Mouse (Mus musculus) Patski (cell line): ENCODE measurements at regions not wholly inside any gene's neighbourhood (a gene's known extent, or its start where the extent isn't known, plus 50 kb on each side); places are given as distances from the start of the nearest gene placed in this dataset.

Source experiments
- ATAC-seq: fragments of 100-300 bp; one replicate; pipeline ENCODE4 v1.8.0; 2021
- CTCF ChIA-PET: fragments of 350-600 bp; sonication (Branson Sonifier 250); formaldehyde crosslinking; loops from one replicate; lab custom pipeline; 2022; ENCODE audit warnings: inconsistent platforms; lab: Charles Lee
- POLR2A ChIA-PET: fragments of 350-600 bp; sonication (Branson Sonifier 250); formaldehyde crosslinking; loops from one replicate; lab custom pipeline; 2022; ENCODE audit warnings: antibody characterized with exemption, inconsistent platforms; lab: Charles Lee
- DNase-seq: peaks from one replicate; pipeline ENCODE4 v3.0.0-alpha.2; 2011; ENCODE audit warnings: low read depth, low spot score
- H3K27me3 ChIP-seq: fragments of 371-371 bp; one replicate; pipeline ENCODE4 v1.5.1; 2021
- CTCF ChIP-seq: fragments of 100-300 bp; IDR thresholded peaks from one replicate; pipeline ENCODE4 v1.5.1; 2021
- in situ Hi-C: fragments of 300-500 bp; cut with MboI; formaldehyde crosslinking; loops from 3 replicates; pipeline ENCODE4 v1.11.1; 2018; ENCODE audit warnings: low pct_unique_long_range_greater_than_20kb, mixed read lengths

DNA sequence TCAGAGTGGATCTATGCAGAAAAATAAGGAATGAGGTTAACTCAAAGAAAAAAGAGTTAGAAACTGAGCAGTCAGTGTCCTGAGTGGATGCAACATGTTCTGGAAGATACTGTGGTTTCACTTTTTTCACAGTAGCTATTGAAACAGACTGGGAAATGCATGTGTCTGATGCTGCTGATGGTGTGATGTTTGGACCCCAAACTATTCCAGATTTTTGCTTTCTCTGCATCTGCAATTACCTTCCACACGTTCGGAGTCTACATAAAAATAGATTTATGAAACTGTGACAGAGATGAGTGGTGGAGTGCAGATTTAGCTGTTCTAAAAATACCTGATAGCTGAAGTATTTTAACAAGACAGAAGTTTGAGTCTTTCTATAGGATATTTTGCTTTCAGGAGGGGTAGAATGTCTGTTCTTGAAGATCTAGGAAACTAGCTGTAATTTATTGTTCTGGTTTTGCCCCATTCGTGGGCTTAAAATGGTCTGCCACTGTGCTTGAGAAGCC, 545.3 kb downstream of the Stim2 start:
- ChIA-PET CTCF (no interaction called here), POLR2A (no interaction called here)
- no peak for TF ChIP-seq CTCF
- peaks cover 7% of the 10 kb centered on the region for H3K27me3 ChIP-seq
- no peak for DNase-seq
- ATAC-seq = no peak
- in situ Hi-C loops = no loop called here

DNA sequence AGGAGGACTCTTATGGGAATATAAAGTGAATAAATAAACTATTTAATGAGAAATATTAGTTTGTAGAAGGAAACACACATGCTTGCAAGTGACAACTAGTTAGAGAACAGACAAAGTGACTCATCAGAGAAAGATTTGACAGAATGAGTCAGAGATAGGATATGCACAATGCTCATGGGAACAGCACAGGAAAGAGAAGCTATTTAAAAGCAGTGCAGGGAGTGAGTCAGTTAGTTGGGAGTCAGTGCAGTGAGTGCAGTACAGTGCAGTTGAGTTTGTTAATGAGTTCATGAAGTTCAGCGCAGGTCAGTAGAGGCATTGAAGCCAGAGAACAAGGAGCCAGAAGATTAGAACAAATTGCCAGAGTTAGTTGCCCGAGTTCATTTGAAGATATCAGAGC, 580.2 kb downstream of the Stim2 start:
- H3K27me3 ChIP-seq = peaks cover 4% of the 10 kb centered on the region
- ATAC-seq (peak; percentile 76), DNase-seq (no peak)
- in situ Hi-C loops = no loop called here
- POLR2A ChIA-PET = no interaction called here
- no peak for TF ChIP-seq CTCF
- CTCF ChIA-PET = no interaction called here

DNA sequence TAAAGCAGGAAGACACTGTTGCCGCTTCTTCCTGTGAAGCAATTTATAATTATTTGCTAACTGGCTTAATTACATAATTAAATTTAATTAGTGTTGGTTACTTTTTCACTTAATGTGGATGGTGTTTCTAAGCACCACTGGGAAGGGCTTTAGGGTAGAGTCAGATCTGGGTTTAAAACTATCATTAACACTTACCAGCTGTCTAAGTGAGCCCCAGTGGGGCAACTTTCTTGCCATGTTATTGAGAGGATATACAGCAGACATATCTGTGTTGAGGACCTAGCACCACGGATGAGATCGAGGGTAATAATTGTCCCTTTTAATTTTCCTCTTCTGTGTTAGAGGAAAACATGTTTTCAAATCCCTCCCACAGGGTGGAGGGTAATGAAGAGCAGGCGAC, 581.2 kb downstream of the Stim2 start:
- no peak for TF ChIP-seq CTCF
- in situ Hi-C loops = no loop called here
- ATAC-seq = no peak

DNA sequence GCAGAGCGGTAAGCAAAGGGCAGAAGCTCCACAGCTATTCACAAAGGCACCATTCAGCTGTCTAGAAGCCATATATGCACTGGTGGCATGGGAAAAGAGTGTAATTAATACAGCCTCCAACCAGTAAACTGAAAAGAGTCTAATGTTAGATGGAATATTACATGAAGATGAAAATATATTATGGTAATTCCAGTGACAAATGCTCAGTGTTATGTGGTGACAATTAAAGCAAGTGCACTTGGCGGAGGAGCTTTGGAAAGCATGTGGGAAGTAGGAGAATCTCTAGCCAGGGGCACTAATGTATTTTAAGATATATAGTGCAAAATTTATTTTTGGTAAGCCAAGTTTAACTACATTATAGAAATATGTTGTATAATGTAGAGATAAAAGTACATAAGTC, 583.9 kb downstream of the Stim2 start:
- DNase-seq (no peak), ATAC-seq (no peak)
- H3K27me3 ChIP-seq = peaks cover 11% of the 10 kb centered on the region
- in situ Hi-C loops = no loop called here
- ChIA-PET POLR2A (no interaction called here), CTCF (no interaction called here)
- no peak for TF ChIP-seq CTCF

More for the DNA sequence above, 581.2 kb downstream of the Stim2 start:
- DNase-seq = no peak
- ChIA-PET POLR2A (no interaction called here), CTCF (no interaction called here)
- peaks cover 9% of the 10 kb centered on the region for H3K27me3 ChIP-seq

DNA sequence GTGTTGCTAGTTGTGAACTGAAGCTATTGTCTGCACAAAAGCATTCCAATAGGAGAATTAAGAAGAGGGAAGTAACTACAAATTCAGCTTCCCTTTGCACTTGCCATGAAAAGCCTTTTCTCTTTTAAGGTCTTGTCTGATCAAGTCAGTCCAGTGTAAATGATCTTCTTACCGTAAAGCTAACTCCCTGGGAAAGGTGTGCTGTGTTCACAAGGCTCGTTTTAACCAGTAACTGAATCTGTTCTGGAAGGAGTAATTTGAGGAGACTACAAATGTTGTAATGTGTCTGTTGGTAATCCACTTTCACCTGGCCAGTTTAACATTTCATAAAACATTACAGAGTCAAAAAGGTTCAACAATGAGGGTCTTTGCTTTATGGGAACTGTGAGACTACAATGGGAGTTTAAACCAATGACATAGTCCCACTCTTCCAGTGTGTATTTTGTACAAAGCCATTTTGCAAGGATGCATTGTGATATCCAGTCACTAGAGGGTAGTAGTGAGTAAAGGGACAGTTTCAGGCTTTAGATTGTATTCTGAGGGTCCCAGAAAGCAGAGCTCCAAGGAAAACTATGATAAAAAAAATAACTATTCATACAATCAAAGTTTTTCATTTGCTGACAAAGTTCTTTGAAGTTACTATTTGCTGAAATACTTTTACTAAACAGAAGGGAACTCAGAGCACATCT, 590.2 kb downstream of the Stim2 start:
- ChIA-PET CTCF (no interaction called here), POLR2A (no interaction called here)
- TF ChIP-seq CTCF = no peak
- peaks cover 18% of the 10 kb centered on the region for H3K27me3 ChIP-seq
- ATAC-seq = no peak
- no peak for DNase-seq
- in situ Hi-C loops = no loop called here

DNA sequence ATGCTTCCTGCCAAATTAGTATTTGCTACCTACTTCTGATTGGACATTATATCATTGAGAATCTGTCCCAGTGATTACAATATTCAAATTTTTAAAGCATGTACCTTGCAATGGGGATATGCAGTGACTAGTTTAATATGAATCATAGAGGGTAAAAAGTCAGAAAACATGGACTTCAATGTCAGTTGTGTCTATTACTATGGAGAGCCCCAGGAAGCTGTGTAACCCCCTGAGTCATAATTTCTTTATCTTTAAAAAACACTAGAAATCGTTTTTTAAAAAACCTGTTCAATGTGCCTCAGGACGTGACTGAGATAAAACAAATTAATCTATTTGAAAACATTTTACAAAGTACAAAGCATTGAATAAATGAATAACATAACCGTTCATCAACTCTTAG, 612.7 kb downstream of the Stim2 start:
- CTCF ChIA-PET = interaction anchor here (1.1 kb wide), 1 partner anchor 14 kb away, joined by 4 read pairs; no protein-coding TSS in a partner anchor
- ATAC-seq (no peak), DNase-seq (no peak)
- TF ChIP-seq CTCF = no peak
- H3K27me3 ChIP-seq = peaks cover 7% of the 10 kb centered on the region
- in situ Hi-C loops = no loop called here
- POLR2A ChIA-PET = no interaction called here

DNA sequence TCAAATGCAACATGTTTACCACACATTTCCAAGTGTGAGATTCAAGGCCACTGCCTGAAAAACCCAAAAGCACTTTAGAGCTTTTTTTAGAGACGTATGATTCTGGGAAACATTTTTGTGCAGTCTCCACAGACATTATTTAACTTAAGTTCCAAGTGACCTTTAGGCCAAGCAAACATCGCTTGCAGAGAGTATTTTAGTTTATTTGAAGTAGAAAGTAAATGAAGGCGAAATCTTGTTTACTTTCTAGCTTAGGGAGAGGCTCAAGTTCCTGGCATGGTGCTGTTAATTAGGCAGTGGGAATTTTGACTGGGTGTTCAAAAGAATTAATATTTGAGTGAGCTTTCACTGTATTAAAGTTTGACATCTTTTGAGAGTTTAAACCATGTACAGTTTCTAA, 624.4 kb downstream of the Stim2 start:
- TF ChIP-seq CTCF = no peak
- no peak for DNase-seq
- CTCF ChIA-PET = interaction anchor here (0.8 to 1.1 kb wide), 2 partner anchors 13 to 26 kb away, joined by 3 read pairs; no protein-coding TSS in a partner anchor
- in situ Hi-C loops = no loop called here
- peaks cover 6% of the 10 kb centered on the region for H3K27me3 ChIP-seq
- POLR2A ChIA-PET = no interaction called here
- ATAC-seq = no peak

DNA sequence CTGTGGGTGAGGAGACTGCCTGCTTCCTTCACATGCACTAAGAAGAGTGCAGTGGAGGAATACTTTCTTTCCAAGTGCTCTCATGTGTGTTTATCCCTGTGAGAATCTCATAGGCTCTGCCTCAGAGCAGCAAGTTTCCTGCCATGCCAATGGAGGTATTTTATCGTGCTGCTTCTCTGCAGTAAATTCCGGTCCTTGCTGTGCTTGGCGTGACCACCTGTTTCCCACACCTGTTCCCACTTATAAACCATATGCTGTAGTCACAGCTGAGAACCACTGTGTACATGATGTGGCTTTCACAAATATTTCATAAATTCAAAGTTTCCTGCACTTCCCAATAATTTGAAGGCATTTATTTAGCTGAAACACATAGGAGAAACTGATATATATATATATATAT, 634.0 kb downstream of the Stim2 start:
- ATAC-seq (no peak), DNase-seq (no peak)
- in situ Hi-C loops = no loop called here
- no peaks in the 10 kb centered on the region for H3K27me3 ChIP-seq
- ChIA-PET POLR2A (no interaction called here), CTCF (no interaction called here)
- TF ChIP-seq CTCF = no peak
